Mouse (Mus musculus) spleen, embryonic (tissue): ENCODE measurements around the gene Racgap1.

Source experiments
- CTCF ChIA-PET: fragments of 350-600 bp; sonication (Branson Sonifier 250); formaldehyde crosslinking; loops from one replicate; lab custom pipeline; 2022; lab: Charles Lee

The Racgap1 gene

GRCm38 (mm10) chr15:99622063-99622462 is 29.4 kb downstream of the Racgap1 start:
- CTCF ChIA-PET: interaction anchor here (0.6 kb wide), 1 partner anchor 24 kb away, joined by 4 read pairs; no protein-coding TSS in a partner anchor

- CTCF ChIA-PET: interaction anchor here (0.7 kb wide), 1 partner anchor 467 kb away, joined by 4 read pairs; no protein-coding TSS in a partner anchor
Observed at GRCm38 (mm10) chr15:99619821-99620220, 31.6 kb downstream of the Racgap1 start.

- CTCF ChIA-PET: no interaction called here
Observed at GRCm38 (mm10) chr15:99618595-99618994, 32.9 kb downstream of the Racgap1 start.

GRCm38 (mm10) chr15:99615246-99615645 is 36.2 kb downstream of the Racgap1 start:
- CTCF ChIA-PET: no interaction called here

- CTCF ChIA-PET: no interaction called here
Observed at GRCm38 (mm10) chr15:99614753-99615152, 36.7 kb downstream of the Racgap1 start.

GRCm38 (mm10) chr15:99614273-99614672 is 37.2 kb downstream of the Racgap1 start:
- CTCF ChIA-PET: no interaction called here

- CTCF ChIA-PET: no interaction called here
Observed at GRCm38 (mm10) chr15:99611563-99611962, 39.9 kb downstream of the Racgap1 start.

GRCm38 (mm10) chr15:99608382-99609125 is 42.9 kb downstream of the Racgap1 start:
- CTCF ChIA-PET: interaction anchor here (0.6 kb wide), 1 partner anchor 138 kb away, joined by 4 read pairs; no protein-coding TSS in a partner anchor

- CTCF ChIA-PET: no interaction called here
Observed at GRCm38 (mm10) chr15:99607388-99608113, 43.9 kb downstream of the Racgap1 start.

- CTCF ChIA-PET: no interaction called here
Observed at GRCm38 (mm10) chr15:99606515-99606914, 44.9 kb downstream of the Racgap1 start.

GRCm38 (mm10) chr15:99605595-99605994 is 45.9 kb downstream of the Racgap1 start:
- CTCF ChIA-PET: interaction anchor here (0.6 kb wide), 1 partner anchor 1670 kb away, joined by 3 read pairs; no protein-coding TSS in a partner anchor

GRCm38 (mm10) chr15:99603216-99603615 is 48.2 kb downstream of the Racgap1 start:
- CTCF ChIA-PET: no interaction called here

GRCm38 (mm10) chr15:99602206-99602820 is 49.1 kb downstream of the Racgap1 start:
- CTCF ChIA-PET: no interaction called here

- CTCF ChIA-PET: no interaction called here
Observed at GRCm38 (mm10) chr15:99601823-99602120, 49.7 kb downstream of the Racgap1 start.

GRCm38 (mm10) chr15:99600986-99601822 is 50.3 kb downstream of the Racgap1 start, which contains the start of gene Aqp6:
Gene Aqp6, plus strand, starts transcription at chr15:99601400.
- CTCF ChIA-PET: no interaction called here

- CTCF ChIA-PET: interaction anchor here (0.7 kb wide), 1 partner anchor 27 kb away, joined by 3 read pairs; no protein-coding TSS in a partner anchor
Observed at GRCm38 (mm10) chr15:99599245-99600070, 52.0 kb downstream of the Racgap1 start.

GRCm38 (mm10) chr15:99597596-99597995 is 53.9 kb downstream of the Racgap1 start:
- CTCF ChIA-PET: no interaction called here

GRCm38 (mm10) chr15:99596841-99597240 is 54.6 kb downstream of the Racgap1 start:
- CTCF ChIA-PET: interaction anchor here (0.7 kb wide), 1 partner anchor 75 kb away, joined by 4 read pairs; no protein-coding TSS in a partner anchor

- CTCF ChIA-PET: interaction anchor here (1.0 to 1.1 kb wide), 2 partner anchors 72 to 75 kb away, joined by 3 to 6 read pairs; no protein-coding TSS in a partner anchor
Observed at GRCm38 (mm10) chr15:99596056-99596687, 55.3 kb downstream of the Racgap1 start.

GRCm38 (mm10) chr15:99594951-99595350 is 56.5 kb downstream of the Racgap1 start:
- CTCF ChIA-PET: interaction anchor here (0.6 kb wide), 1 partner anchor 94 kb away, joined by 3 read pairs; no protein-coding TSS in a partner anchor
